20 mouse cellular contexts compared by ENCODE assay signal in the genomic region with DNA sequence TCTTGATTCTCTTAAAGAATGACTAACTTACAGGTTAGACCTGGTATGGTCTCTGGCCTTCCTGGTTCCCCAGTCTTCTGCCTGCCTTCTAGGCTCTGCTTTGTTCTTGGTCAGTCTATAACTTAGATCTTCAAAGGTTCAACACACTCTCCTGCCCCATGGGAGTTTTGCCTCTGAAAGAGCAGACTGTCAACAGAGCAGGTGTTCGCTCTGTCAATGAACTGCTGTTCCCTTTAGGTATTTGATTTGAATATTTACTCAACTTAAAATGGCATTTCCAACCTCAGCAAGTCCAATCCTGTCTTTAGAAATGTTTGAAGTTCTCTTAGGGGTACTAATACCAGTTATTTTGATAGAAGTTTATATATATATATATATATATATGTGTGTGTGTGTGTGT. TPM values are rescaled to one million over a fixed set of nuclear protein-coding genes. Genes with fewer than 3 reads are reported as not detected.
"Had no signal": no experiment of that assay in that cellular context is flagged by ENCODE, and none has a peak within 500 bp of the region (broad histone marks: within the 10 kb centered on the region; RNA-seq: fewer than 3 reads in every experiment).

No protein-coding gene starts in this region.

- H3K9ac ChIP-seq: lung, embryonic 15.5 days; midbrain, embryonic 13.5 days; midbrain, embryonic 15.5 days; neural tube, embryonic 12.5 days; stomach, embryonic 15.5 days had no signal

- H3K4me1 ChIP-seq: lung, embryonic 15.5 days; megakaryocyte, embryonic 14.5 days; midbrain, embryonic 13.5 days; midbrain, embryonic 15.5 days; neural tube, embryonic 12.5 days; stomach, embryonic 15.5 days had no signal

- H3K36me3 ChIP-seq: lung, embryonic 15.5 days; midbrain, embryonic 13.5 days; midbrain, embryonic 15.5 days; neural tube, embryonic 12.5 days; stomach, embryonic 15.5 days had no signal

- H3K4me2 ChIP-seq: lung, embryonic 15.5 days; midbrain, embryonic 11.5 days; midbrain, embryonic 13.5 days; midbrain, embryonic 15.5 days; neural tube, embryonic 12.5 days; stomach, embryonic 15.5 days had no signal

- ATAC-seq: lung, postnatal 0 days; midbrain, embryonic 13.5 days; midbrain, embryonic 15.5 days had no signal

- H3K4me3 ChIP-seq: lung, embryonic 15.5 days; megakaryocyte, embryonic 14.5 days; midbrain, embryonic 13.5 days; midbrain, embryonic 15.5 days; neural tube, embryonic 12.5 days; stomach, embryonic 15.5 days had no signal

- H3K27me3 ChIP-seq: lung, embryonic 15.5 days; megakaryocyte, embryonic 14.5 days; midbrain, embryonic 13.5 days; midbrain, embryonic 15.5 days; neural tube, embryonic 12.5 days; stomach, embryonic 15.5 days had no signal

- H3K27ac ChIP-seq: lung, embryonic 15.5 days; macrophage; midbrain, embryonic 13.5 days; midbrain, embryonic 15.5 days; neural tube, embryonic 12.5 days; stomach, embryonic 15.5 days; stomach, postnatal 0 days had no signal

- DNase-seq: lung, adult 2 months; lung, postnatal 14 days; lung, postnatal 36 days; right cerebral cortex, postnatal 14 days; thymus, adult 2 months; thymus, postnatal 25 days; thymus, postnatal 4 days had no signal

- H3K9me3 ChIP-seq: lung, embryonic 15.5 days; midbrain, embryonic 13.5 days; midbrain, embryonic 15.5 days; neural tube, embryonic 12.5 days; stomach, embryonic 15.5 days had no signal

RNA-seq across cellular contexts. Expression of a gene that starts 26.5 kb away (rescaled TPM):
- total RNA-seq: megakaryocyte progenitor cell, adult 5-6 weeks; monocyte, adult 5-6 weeks; neutrophil, adult 5-6 weeks had no signal
- polyA plus RNA-seq: macrophage had no signal
